Mouse (Mus musculus) stomach, postnatal 0 days (tissue): Measurements from ENCODE around the gene Vangl1.

ENCODE experiments used
- CTCF ChIP-seq: IDR thresholded peaks from 2 replicates; pipeline ENCODE4 v1.5.1; 2016; ENCODE audit warnings: antibody characterized with exemption, low read depth, mild to moderate bottlenecking, moderate library complexity
- EP300 ChIP-seq: optimal IDR thresholded peaks from 2 replicates; pipeline ENCODE3; 2016; ENCODE audit warnings: antibody characterized with exemption

DNA sequence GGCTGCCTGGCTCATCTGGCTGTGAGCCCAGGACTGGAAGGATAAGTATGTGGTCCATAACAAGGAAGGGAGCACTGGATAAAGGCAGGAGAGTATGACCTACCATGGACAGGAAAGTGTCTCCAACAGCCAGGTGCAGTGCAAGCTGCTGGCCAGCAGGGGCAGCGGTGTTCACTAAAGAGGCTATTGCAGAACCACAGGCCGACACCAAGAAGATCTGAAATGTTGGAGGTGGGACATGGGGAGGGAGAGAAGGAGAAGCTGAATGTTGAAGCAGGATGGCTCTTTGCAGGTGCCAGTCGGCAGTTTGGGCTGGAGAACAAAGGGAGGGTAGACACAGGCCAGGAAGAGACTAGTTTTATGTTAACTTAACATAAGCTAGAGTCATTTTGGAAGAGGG is 6.3 kb upstream of the Vangl1 start:
- TF ChIP-seq CTCF (peak; percentile 69), EP300 (no peak)
